Mouse (Mus musculus): ENCODE data around the gene Gng12.

Gene Gng12

DNA sequence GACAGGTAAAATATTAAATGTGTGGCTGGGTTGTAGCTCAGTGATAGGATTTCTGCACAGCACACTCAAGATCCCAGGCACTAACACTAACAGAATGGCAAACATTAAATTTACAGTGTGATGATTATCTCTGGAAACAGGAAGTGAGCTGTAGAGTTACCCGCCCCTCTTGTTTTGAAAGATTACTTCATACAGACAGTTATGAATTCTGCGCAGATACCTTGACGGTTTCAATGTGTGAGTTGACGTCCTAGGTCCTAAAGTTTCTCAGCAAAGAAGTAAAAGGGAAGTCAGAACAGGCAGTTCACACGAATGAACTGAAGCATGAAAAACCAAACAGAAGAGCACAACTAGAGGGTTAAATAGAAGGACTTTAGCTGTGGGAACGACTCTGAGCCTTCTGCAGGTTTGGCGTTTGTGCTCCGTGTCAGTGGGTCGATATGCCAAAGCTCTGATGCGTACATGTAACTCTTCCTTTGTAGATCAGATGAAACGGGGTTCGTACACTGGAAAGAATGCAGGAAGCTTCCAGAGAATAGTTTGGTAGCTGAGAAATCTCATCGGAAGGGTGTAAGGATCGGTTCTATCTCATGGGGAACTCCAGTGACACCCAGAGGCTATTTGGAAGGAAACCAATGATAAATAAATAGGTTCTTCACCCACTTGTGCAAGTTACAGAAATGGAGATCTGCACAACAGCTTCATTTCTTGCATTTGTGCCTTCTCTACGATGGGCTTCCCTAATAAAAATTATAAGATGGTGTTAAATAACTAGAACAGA, 160.1 kb downstream of the Gng12 start:
- no peak for DNase-seq (ENCODE audit: low spot score)

DNA sequence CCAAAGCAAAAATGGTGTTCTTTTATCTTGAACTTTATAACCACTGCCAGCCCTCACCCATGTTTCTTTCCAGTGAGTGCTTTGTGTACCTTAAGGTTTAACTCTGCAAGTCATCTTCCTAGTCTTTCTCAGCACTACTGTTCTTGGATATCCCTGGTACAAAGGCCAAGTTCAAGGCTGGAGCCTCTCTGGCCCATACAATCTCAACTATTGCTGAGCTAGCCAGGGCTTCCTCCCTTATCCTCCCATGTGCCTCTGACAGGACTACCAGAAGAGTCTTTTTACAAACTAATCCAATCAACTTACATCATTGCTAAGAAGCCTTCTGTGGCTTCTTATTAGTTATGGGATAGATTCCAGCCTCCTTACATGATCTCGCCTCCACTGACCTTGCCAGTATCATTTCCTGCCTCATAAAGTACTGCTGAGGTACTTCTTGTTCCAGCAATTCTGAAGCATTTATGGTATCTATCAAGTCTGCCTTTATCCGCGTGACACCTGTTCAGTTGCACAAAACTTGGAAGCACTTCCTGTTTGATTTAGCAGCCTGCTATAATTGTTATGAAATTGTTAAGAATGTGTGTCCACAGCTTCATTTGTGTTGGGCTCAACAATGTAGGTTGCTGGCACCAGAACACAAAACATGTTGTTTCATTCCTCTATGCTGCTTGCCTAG, 160.8 kb downstream of the Gng12 start:
- DNase-seq (ENCODE audit: low spot score) = no peak

DNA sequence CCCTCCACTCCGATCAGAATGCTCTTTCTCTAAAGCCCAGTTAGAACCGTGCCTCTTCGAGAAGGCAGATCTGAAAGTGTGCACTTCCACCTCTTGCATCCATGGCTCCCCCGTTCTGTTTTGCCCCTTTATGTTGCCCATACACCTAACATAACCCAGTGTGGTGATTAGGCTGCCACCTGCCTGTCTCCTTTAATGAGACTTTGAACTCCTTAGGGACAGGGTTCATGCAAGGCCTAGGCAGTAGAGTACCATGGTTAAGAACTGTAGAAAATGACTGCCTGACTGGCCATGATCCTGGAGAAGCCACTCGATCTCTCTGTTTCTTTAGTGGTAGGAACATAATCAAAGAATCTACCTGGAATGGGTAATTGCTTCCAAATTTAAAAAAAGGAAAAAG, 161.4 kb downstream of the Gng12 start:
- no peak for DNase-seq (ENCODE audit: low spot score)

DNA sequence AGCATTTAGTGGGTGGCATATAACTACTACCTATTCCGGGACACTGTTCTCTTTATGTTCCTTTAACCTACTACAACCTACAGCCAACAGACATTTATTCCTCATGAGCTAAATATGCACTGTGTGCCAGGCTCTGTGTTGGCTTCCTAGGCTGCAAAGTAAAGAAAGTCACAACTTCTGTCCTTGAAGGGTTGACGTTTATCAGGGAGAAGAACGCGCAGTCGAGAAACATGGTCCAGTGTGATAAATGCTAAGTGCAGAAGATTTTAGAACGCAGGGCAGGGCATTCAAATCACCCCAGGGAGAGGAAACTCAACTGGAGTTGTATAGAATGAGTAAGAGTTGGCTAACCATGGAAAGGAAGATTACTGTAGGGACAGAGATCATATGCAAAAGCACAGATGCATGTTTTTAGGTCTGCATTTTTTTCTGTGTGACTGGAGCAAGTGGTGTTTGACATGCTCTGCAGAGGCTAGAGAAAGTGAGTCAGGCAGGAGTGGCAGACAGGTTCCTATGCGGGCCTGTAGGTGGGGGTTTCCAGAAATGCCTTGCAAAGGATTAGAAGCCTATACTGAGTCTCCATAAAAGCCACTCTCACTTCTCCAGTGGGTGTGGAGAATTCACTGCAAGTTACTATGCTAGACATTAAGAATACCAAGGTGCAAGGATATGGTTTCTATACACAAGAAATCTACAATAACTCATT, 161.9 kb downstream of the Gng12 start:
- DNase-seq (ENCODE audit: low spot score) = no peak

DNA sequence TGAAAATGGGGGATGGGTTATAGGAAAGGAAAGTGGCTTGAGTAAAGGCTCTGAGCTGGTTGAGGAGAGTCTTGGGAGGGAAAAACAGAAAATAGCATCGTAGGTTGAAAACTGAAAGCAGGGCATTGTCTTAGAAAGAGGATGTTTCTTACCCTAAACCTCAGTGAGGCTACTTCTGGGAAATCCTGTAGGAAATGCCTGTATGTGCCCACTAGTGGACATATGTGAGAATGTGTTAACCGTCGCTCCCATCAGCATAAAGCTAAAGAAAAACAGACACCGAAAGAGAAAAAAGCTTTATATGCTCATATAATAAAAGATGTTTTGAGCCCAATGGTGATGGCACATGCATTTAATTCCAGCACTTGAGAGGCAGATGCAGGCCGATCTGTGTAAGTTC, 163.9 kb downstream of the Gng12 start:
- DNase-seq (ENCODE audit: low spot score) = no peak

DNA sequence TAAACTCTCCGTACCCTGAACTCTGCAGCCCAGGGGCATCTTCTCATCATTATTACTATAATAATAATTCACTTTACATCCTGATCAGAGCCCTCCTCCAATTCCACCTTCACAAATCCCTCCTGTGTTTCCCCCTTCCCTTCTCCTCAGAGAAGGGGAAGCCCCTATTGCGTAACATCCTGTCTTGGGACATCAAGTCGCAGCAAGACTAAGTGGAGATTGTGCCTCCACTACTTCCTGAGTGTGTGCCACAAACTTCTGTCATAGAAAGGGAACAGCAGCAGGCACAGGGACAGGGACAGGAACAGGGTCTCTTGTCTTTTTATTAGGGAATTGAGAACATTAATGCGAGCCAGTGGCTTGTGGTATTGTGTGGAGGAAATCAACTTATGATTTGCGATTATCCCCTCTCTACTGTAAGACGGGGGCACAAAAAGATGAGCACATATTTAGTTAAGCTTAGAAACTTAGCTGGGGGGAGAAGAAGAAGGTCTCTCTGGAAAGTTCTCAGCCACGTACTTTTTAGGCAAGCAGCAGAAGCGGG, 173.1 kb downstream of the Gng12 start:
- DNase-seq (ENCODE audit: low spot score) = no peak

DNA sequence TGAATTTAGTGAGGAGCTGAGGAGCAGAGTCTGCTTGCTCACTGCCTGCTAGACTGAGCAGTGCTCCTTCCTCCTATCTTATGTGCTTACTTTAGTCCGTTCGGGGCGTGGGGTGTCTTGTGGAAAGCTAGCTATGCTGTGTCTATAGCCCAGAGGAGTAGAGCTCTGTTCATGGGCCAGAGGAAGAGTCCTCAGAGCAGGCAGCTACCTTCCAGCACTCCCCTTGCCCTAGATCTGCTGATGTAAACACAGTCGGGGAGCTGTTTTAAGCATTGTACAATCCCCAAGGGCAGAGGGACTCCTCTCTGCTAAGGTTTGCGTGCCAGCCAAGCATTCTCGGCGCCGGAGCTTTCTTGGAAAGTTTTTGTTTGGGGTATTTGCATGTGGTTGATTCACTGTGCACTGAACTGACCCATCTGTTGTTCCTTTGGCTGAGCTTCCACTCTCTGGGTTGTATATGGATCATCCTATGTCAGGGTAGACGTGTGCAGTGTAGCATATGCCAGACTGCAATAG, 173.7 kb downstream of the Gng12 start:
- no peak for DNase-seq (ENCODE audit: low spot score)
